Mouse (Mus musculus): ENCODE data around the gene Cntnap1.
"Not testable (repeated sequence)": the region's sequence is repeated elsewhere in the genome, so short reads cannot be mapped to it uniquely, and the experiment has no call there.

The Cntnap1 gene

DNA sequence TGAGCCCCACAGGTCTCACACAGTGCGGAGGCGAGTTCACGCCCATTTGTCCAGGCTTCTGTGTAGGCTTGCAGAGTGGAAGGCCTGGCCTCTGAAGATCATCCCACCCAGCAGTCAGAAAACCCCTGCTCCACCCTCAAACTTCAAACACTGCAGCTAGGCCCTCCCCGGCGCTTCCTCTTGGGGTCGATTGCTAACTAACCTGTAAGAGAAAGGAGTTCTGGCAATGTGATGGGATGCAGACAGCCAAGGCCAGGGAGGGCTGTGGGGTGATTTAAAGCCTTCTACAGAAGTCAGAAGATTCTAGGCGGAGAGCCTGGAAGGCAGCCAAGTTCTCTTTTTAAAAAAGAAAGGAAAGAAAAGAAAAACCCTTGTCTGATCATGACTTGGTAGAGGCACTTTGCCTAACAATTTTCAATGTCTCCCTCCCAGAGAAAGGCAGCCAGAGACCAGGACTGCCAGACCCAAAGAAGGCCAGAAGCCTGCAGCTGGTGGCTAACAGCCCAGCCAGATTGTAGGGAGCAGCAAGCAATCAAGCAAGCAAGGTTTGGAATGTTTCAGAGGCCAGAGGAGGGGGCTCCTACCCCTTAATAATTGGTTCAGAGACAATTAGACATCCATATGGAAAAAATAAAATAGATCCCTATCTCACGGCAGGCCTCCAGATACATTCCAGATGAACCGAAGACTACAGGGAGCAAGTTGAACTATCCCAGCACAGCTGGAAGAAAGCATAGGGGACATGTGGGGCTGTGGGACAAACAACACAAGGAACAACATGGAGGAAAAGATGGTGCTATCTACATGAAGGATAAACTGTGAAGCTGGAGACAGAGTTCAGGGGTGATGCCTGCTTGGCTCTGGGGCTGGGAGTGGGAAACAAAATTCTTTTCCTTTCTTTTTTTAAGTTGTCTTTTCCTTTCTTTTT, 20.9 kb upstream of the Cntnap1 start:
- DNase-seq (ENCODE audit: low spot score): no peak

DNA sequence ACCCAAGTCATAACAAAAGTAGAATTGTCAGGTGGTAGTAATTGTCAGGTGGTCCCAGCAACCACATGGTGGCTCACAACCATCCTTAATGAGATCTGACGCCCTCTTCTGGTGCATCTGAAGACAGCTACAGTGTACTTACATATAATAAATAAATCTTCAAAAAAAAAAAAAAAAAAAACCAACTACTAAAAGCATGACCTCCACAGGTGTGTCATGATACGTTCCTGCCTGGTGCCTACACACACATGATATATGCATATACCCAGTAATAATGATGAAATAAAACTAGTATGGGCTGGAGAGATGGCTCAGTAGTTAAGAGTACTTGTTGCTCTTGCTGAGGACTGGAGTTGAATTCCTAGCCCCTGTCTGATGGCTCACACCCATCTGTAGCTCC, 19.3 kb upstream of the Cntnap1 start:
- no peak for DNase-seq (ENCODE audit: low spot score)

DNA sequence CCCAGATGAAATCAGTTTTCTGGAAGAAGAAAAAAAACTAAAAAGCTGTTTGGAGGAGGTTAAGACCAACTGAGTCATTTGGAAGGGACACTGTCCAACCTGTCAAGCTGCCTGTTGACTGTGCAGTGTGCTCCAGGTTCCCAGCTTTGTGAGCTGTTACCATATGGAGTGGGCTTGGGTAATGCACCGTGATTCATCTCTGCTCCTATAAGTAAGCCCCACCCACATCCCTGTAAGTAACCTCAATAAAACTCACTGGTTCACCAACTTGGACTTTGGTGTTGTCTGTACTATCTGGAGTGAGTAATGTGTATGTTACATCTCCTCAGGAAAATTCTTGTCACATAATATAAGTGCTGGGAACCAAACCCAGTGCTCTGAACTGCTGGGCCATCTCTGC, 17.5 kb upstream of the Cntnap1 start:
- DNase-seq (ENCODE audit: low spot score): no peak

DNA sequence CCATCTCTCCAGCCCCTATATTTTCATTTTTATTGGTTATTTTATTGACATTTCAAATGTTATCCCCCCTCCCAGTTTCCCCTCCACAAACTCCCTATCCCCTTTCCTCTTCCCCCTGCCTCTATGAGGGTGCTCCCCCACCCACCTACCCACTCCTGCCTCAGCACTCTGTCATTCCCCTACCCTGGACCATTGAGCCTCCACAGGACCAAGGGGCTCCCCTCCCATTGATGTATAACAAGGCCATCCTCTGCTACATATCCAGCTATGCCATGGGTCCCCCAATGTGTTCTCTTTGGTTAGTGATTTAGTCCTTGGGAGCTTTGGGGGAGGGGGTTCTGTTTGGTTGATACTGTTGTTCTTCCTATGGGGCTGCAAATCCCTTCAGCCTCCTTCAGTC, 15.7 kb upstream of the Cntnap1 start:
- DNase-seq (ENCODE audit: low spot score): no peak

DNA sequence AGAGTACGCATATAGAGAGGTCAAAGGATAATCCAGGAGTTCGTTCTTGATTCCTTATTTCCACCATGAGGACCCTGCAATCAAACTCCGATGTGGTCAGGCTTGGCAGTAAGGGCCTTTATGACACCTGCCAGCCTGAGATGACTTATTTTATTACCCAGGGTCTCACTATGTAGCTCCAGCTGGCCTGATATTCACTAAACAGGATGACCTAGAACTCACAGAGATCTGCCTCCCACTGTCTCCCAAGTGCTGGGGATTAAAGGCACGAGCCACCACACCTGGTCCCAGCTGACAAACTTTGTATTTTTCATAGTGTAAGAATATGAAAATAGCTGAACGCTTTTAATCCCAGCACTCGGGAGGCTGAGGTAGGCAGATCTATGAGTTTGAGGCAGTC, 15.2 kb upstream of the Cntnap1 start:
- DNase-seq (ENCODE audit: low spot score): no peak

DNA sequence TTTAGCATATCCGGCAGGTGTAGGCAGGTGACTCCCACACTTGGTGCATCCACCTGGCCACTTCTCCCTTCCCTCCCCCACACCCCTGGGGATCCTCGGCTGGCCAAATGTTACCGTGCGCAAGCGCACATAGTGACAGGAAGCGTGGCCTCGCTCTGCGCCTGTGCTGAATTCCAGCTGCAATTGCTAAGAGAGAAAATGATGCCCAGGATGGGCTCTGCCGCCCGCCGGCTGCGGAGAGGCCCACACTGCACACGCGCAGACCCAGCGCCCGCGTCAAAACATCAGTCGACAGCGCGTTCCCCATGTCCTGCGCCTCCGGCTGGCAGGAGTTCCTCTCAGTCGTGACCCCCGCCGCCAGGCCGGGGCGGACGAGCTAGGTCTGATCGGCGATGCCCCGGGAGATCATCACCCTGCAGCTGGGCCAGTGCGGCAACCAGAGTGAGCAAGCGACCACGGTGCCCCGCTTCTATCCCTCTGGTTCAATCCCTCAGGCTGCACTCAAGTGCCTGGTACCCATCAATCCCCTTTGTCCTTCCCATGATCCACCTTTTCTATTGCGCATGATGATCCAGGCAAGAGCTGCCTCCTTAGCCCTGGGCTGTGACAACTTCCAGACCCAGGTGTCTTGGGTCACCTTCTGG, 14.5 kb upstream of the Cntnap1 start, which contains the start of gene Tubg2:
Gene Tubg2 (plus strand): TSS at position 180 of the 644 bp plus-strand sequence.
- DNase-seq (ENCODE audit: low spot score): peak; percentile 79

DNA sequence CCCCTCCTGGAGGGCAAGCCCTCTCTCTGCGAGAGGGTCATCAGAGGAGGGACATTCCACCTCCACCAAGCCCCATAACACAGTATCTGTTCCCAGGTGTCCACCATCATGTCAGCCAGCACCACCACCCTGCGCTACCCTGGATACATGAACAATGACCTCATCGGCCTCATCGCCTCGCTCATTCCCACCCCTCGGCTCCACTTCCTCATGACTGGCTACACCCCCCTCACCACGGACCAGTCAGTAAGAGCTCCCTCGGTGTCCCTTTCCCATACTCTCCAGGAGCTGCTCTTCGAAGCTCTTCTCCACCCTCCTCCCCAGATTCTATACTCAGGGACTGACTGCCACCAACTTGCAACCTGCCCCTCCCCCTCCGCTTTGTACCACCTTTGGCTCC, 10.2 kb upstream of the Cntnap1 start:
- DNase-seq (ENCODE audit: low spot score): not testable (repeated sequence)

DNA sequence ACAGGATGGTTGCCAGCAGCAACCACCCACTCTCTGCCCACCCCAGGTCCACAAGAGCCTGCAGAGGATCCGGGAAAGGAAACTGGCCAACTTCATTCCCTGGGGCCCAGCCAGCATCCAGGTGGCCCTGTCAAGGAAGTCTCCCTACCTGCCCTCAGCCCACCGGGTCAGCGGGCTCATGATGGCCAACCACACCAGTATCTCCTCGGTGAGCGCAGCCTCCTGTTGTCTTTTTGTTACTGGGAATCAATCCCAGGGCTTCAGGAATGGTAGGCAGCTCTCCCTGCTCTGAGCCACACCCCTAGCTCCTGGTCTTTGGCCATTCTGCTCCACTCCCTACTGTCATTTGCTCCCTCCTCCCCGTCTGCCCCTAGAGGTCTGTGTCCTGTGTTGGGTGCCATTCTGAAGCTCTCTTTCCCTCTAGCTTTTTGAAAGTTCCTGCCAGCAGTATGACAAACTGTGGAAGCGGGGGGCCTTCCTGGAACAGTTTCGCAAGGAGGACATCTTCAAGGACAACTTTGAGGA, 9.3 kb upstream of the Cntnap1 start:
- not testable (repeated sequence) for DNase-seq (ENCODE audit: low spot score)

DNA sequence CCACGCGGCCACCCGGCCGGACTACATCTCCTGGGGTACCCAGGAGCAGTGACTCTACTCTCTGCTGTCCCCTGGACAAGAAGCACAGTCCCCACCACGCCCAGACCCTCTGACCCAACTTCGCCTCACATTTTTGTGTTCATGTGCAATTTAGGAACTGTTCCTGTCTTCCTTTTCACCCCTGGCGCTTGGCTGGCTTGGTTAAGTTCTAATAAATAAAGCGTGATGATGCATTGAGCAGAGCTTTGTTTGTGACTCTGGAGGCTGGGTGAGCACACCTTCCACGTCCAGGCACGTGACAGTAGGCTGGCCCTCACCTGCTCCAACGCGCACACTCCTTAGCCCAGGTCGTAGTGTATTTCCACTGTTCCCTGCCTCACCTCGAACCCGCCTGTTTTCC, 8.8 kb upstream of the Cntnap1 start:
- DNase-seq (ENCODE audit: low spot score): no peak

DNA sequence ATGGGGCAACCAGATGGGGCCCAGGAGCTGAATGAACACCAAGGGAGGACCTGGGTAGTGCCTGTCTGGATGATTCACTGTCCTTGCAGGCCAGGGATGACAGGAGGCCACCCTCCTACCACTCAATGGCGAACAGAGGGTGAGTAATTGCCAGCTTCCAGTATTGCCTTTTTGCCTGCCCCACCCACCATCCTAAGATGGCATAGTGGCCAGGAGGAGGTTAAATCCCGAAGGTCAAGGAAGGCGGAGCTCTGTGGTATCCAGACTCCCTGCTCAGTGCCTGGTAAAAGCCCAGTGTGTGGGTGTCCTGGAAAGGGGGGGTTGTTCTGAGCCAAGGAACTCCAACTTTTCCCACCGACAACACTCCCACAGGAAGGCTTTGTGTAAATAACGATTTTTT, 8.0 kb upstream of the Cntnap1 start:
- no peak for DNase-seq (ENCODE audit: low spot score)

DNA sequence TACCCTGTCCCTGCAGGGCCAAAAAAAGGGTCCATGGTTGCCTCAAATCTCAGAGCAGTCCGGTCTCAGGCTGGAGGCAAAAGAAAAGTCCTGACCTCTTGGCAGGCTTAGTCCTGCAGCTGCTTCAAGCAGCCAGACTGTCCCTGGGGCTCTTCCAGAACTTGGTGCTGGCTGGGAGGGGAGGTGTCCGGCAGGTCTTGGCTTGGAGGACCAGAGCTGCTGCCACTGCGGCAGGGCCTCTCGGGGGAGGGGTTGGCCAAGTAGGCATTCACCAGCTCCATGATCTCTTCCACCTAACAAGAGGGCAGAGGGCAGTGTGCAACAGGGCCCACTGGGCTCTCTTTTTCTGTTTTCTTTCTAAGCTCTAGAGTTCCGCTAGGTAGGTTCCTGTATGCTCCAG, 7.6 kb upstream of the Cntnap1 start:
- no peak for DNase-seq (ENCODE audit: low spot score)

DNA sequence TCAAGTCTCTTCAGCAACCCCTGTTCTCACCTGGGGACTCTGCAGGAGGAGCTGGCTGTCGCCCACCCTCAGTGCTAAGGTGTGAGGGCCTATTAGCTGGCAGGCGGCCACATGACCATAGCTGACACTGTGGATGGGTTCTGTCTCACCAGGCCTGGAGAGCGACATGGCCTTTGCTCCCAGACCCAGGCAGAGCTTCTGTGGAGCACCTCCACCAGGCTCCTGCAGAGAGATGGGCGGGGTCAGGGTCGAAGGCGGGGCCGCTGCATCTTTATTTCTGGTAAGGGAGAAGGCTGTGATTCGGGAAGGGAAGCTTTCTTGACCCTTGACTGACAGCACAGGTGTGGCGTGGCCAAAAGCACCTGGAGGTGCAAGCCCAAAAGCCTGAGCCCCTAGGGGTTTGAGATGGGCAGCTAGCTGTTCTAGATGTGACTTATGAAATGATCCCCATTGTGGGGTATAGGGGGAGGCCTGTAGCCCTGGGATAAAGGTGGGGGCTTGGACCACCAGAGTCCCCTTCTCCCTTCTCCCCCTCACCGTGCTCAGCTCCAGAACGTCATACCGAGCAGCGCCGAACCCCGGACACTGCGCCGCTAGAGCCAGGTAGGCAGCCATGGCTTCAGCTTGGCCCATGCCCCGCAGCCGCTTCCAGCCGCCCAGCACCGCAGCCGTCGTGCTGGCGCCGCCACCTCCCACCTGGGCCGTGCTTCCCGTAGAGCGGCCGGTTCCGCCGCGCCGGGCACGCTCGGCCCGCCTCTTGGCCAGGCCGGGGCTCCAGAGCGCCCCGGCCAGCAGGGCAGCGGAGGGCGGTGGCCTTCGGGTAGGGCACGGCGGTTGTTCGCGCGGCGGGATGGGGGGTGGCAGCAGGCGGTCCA, 6.6 kb upstream of the Cntnap1 start:
- no peak for DNase-seq (ENCODE audit: low spot score)

DNA sequence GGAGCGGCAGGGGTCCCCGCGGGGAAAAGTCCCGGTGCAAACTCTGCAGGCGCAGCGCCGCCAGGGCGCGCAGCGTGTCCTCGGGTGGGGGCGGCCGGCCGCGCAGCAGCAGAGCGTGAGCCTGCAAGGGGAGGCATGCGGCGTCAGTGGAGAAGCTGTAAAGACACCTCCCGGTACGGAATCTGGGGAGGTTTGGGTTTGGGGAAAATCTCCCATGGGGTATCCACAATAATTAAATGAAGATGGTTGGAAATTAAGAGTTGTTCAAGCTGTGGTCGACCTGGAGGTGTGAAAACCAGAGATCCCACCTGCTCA, 6.0 kb upstream of the Cntnap1 start:
- DNase-seq (ENCODE audit: low spot score): no peak

DNA sequence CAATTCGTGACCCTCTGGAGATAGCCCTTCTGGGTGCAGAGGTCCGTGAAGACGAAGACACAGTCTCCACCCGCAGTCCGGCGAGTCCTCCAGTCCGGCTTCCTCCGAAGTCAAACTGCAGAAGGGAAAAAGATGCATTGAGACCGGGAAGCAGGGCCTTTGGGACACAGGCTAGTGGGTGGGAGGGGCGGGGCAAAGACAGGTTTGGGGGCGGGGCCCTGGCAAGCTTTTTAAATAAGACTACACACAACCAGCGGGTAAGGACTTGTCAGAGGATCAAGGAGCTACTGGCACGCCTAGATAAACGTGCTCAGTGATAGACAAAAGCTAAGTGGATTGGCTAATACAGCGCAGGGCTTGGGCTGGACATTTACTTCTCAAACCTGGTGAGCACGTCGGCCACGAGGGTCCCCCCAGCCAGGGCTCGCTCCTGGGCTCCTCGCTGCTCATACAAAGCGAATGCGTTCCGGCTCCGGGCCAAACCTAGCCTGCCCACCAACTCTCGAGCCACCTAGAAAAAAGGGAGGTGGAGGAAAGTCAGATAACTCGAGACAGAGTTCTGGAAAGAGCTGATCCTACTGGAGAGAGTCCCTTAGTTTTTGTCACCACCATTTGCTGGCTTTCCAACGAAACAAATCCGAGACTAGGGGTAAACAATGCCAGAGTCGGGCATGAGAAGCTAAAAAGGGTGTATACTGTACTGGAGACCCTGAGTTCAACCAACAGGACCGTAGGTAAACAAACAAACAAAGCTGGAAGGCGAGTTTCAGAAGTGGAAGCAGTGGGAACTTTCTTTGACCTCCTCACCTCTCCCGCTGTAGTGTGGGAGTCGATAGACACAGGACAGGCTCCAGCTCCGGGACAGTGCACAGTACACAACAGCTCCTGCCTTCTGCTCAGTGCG, 5.4 kb upstream of the Cntnap1 start:
- DNase-seq (ENCODE audit: low spot score): peak; percentile 54

DNA sequence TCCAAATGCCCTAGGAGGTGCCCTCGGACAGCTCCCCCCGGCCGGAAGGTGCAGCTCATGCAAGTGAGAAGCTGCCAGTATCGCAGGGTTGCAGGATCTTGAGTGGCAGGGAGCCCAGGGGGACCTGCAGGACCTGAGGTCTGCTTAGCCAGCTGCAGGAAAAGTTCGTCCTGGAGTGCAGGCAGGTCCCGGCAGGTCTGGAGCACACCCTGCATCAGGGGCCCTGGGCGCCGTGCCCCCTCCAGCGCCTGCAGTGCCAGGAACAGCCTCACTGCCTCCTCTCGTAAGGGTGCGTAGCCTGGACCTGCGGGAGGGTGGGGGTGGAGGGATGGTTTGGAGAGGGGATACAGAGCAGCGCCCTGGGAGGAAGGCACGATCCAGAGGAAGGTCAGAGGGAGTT, 4.0 kb upstream of the Cntnap1 start:
- no peak for DNase-seq (ENCODE audit: low spot score)

DNA sequence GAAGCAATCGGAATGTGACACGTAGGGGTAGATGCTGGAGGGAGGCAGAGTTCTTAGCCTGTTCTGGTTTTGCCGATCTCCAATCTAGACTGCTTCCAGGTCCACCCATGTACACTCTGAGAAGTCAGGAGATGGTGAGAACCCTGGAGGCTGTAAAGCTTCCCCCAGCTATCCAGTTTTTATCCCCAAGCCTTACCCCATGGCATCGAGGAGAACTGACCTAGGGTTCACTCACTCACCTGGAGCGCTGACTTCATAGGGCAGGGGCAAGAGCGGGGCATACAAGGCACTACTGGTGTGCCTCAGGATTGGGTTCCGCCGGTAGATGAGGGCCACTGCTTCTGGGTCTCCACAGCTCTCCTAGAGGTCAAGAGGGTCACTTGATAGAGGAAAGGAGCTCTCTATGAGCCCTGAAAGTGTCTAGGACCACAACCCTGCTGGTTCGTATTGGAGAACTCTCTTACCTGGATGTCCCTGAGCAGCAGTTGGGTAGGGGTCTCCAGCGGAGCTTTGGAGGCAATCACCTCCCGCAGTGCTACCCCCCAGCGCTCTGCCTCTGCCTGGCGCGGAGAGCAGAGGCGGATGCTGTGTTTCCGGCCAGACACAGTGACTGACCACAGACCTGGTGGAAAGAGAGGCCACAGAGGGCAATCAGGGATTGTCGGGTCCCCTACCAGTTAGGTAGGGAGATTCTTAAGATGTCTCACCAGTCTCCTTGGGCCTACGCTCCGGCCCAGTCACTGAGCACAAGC, 2.9 kb upstream of the Cntnap1 start:
- DNase-seq (ENCODE audit: low spot score): no peak

DNA sequence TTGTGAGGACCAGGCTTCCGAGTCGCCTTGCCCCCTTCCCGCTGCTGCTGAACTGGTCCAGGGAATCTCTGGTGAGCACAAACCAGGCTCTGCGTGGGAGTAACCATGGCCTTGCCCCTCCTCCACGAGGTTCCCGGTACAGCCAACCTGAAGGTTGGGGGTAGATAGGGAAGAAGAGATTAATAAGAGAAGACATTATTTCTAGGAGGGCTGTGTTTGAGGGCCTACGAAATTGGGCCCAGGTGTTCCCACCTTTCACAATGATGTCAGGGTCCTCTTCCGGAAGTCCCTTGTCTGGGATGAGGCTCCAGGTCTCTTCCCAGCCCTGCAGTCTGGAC, 2.4 kb upstream of the Cntnap1 start:
- no peak for DNase-seq (ENCODE audit: low spot score)

DNA sequence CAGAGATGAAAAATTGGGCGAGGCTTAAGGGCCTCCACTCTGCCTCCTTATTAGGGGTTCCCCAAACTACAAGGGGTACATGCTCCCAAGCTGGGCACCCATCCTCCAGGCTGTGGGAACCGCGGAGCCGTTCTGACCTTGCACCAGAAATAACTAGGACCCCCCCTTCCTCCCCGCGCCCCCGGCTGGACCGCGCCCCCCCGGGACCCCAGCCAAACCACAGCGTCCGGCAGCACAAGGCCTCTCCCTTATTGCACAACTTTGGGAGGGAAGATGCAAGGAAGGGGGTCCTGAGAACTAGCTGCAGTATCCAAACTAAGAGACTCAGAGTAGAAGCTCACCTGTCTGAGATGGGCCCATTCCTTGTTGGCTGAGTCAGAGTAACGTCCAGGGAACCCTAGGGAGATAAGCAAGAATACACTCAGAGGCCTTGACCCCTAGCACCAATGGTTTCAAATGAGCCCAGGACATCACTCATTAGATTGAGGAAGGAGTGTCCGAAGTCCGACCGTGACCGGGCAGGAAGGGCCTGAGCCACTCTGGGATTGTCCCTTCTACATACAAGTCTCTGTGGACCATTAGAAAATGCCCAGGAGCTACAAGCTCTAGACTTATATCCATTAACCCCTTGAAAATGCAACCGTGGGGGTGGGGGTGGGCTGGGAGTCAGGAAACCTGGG, 1.9 kb upstream of the Cntnap1 start:
- DNase-seq (ENCODE audit: low spot score): no peak

DNA sequence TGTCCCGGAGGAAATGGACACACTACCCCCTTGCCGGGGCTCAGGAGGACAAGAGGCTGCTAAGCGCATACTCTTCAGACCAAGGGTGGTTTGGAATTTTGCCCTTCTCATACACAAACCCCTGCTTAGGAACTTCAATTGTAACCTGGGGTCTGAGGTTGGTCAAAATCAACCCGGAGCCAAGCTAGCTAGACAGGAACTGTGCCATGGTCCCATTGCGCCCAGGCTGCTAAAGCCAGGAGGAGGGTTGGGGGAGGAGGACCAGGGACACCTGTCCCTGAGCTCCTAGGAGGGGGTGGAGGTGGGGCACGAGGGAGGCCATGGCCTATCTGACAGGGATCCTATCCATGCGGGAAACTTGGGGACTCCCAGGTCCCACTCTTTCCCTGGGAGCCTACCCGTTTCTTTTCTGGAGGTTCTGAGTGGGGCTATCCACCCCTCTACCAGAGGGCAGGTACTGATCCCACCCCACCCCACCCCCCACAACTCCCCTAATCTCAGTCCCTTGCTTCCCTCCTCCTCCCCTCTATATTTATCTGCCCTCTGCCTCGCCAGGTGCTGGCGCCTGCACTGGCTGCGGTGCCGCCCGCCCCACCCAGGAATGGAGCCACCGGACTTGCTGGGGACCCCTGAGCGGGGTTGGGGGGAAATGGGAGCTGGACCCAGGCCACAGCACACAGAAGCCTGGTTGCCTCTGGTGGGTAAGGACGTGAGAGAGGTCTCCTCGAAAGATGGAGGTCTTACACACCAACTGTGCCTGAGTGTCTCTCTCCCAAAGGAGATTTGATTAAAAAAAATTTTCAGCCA, 819 bp upstream of the Cntnap1 start:
- DNase-seq (ENCODE audit: low spot score): no peak
